Mouse (Mus musculus): ENCODE results near the gene Aqr. TPM values are rescaled to one million over a fixed set of nuclear protein-coding genes. Genes with fewer than 3 reads are reported as not detected.
"Not testable (repeated sequence)": the region's sequence is repeated elsewhere in the genome, so short reads cannot be mapped to it uniquely, and the experiment has no call there.

Aqr gene
- polyA plus RNA-seq (2015; fragmentation: Nextera tagmentation; extraction: Ambion mirVana): 22.9 and 24.4 TPM in 2 replicates

- not testable (repeated sequence) for H3K9me3 ChIP-seq (replicated peaks); H3K27me3 ChIP-seq; H3K36me3 ChIP-seq; H3K27ac ChIP-seq; H3K9ac ChIP-seq; ATAC-seq (replicated peaks; ENCODE audit: insufficient number of reproducible peaks, insufficient read depth, low FRiP score, low read depth); H3K4me2 ChIP-seq; H3K4me1 ChIP-seq (replicated peaks); H3K4me3 ChIP-seq
- 67% methylated on average over 1 of the region's 6 CpGs for WGBS
These were observed at the start of gene Aqr for GRCm38 (mm10) chr2:114186924-114187323. TSS of gene Aqr (minus strand) at chr2:114187024.

GRCm38 (mm10) chr2:114236566-114236965 lies 49.7 kb upstream of the Aqr start:
- Histone ChIP-seq H3K4me2 (no peak overlapping the region), H3K27ac (no peak overlapping the region), H3K4me1 (replicated peaks) (no peaks in the 10 kb centered on the region), H3K9me3 (replicated peaks) (no peaks in the 10 kb centered on the region), H3K27me3 (no peaks in the 10 kb centered on the region), H3K4me3 (no peak overlapping the region), H3K36me3 (no peaks in the 10 kb centered on the region), H3K9ac (no peak overlapping the region)
- ATAC-seq (replicated peaks; ENCODE audit: insufficient number of reproducible peaks, insufficient read depth, low FRiP score, low read depth): no peak
- 73% methylated on average over 1 of the region's 1 CpGs for WGBS

GRCm38 (mm10) chr2:114235584-114235983 lies 48.8 kb upstream of the Aqr start:
- H3K4me3 ChIP-seq: no peak overlapping the region
- H3K27ac ChIP-seq: no peak overlapping the region
- no peak overlapping the region for H3K4me2 ChIP-seq
- no peaks in the 10 kb centered on the region for H3K27me3 ChIP-seq
- no peaks in the 10 kb centered on the region for H3K36me3 ChIP-seq
- WGBS: 81% methylated on average over 3 of the region's 3 CpGs
- no peaks in the 10 kb centered on the region for H3K9me3 ChIP-seq (replicated peaks)
- ATAC-seq (replicated peaks; ENCODE audit: insufficient number of reproducible peaks, insufficient read depth, low FRiP score, low read depth): no peak
- no peaks in the 10 kb centered on the region for H3K4me1 ChIP-seq (replicated peaks)
- H3K9ac ChIP-seq: no peak overlapping the region

- H3K27ac ChIP-seq: no peak overlapping the region
- WGBS: 62% methylated on average over 2 of the region's 2 CpGs
- H3K9me3 ChIP-seq (replicated peaks): no peaks in the 10 kb centered on the region
These were observed 44.4 kb upstream of the Aqr start for GRCm38 (mm10) chr2:114231248-114231647.

GRCm38 (mm10) chr2:114228672-114229071 lies 41.8 kb upstream of the Aqr start:
- no peak for ATAC-seq (replicated peaks; ENCODE audit: insufficient number of reproducible peaks, insufficient read depth, low FRiP score, low read depth)
- Histone ChIP-seq H3K27me3 (no peaks in the 10 kb centered on the region), H3K27ac (no peak overlapping the region), H3K4me3 (no peak overlapping the region), H3K36me3 (no peaks in the 10 kb centered on the region), H3K9me3 (replicated peaks) (no peaks in the 10 kb centered on the region), H3K9ac (no peak overlapping the region), H3K4me1 (replicated peaks) (no peaks in the 10 kb centered on the region), H3K4me2 (no peak overlapping the region)
- 68% methylated on average over 2 of the region's 2 CpGs for WGBS

More at GRCm38 (mm10) chr2:114231248-114231647, 44.4 kb upstream of the Aqr start:
- no peak overlapping the region for H3K4me2 ChIP-seq
- no peaks in the 10 kb centered on the region for H3K4me1 ChIP-seq (replicated peaks)
- H3K27me3 ChIP-seq: no peaks in the 10 kb centered on the region
- no peak for ATAC-seq (replicated peaks; ENCODE audit: insufficient number of reproducible peaks, insufficient read depth, low FRiP score, low read depth)
- no peak overlapping the region for H3K9ac ChIP-seq
- no peaks in the 10 kb centered on the region for H3K36me3 ChIP-seq
- no peak overlapping the region for H3K4me3 ChIP-seq

- Histone ChIP-seq H3K9me3 (replicated peaks) (no peaks in the 10 kb centered on the region), H3K4me2 (no peak overlapping the region), H3K4me3 (no peak overlapping the region), H3K27ac (no peak overlapping the region), H3K9ac (no peak overlapping the region), H3K36me3 (no peaks in the 10 kb centered on the region), H3K27me3 (no peaks in the 10 kb centered on the region), H3K4me1 (replicated peaks) (peaks cover 4% of the 10 kb centered on the region)
- 61% methylated on average over 6 of the region's 6 CpGs for WGBS
- ATAC-seq (replicated peaks; ENCODE audit: insufficient number of reproducible peaks, insufficient read depth, low FRiP score, low read depth): no peak
These were observed 18.2 kb upstream of the Aqr start for GRCm38 (mm10) chr2:114205036-114205435.

GRCm38 (mm10) chr2:114201574-114201973 lies 14.8 kb upstream of the Aqr start:
- Histone ChIP-seq H3K9me3 (replicated peaks) (no peaks in the 10 kb centered on the region), H3K27ac (no peak overlapping the region), H3K36me3 (peaks cover 7% of the 10 kb centered on the region; the same call in 1 of the 2 replicates), H3K9ac (peak overlapping the region; percentile 87; the same call in 1 of the 2 replicates), H3K27me3 (no peaks in the 10 kb centered on the region), H3K4me2 (peak overlapping the region; percentile 79), H3K4me3 (peak overlapping the region; percentile 84), H3K4me1 (replicated peaks) (peaks cover 10% of the 10 kb centered on the region)
- WGBS: 29% methylated on average over 4 of the region's 4 CpGs
- no peak for ATAC-seq (replicated peaks; ENCODE audit: insufficient number of reproducible peaks, insufficient read depth, low FRiP score, low read depth)

GRCm38 (mm10) chr2:114200932-114201559 lies 14.2 kb upstream of the Aqr start, which contains the start of gene Zfp770:
TSS of gene Zfp770 (minus strand) at chr2:114201469.
- Histone ChIP-seq H3K36me3 (peaks cover 11% of the 10 kb centered on the region; the same call in 1 of the 2 replicates), H3K4me2 (peak within 1 kb of the TSS; percentile 79), H3K4me1 (replicated peaks) (peaks cover 10% of the 10 kb centered on the region), H3K27ac (peak within 1 kb of the TSS; percentile 83), H3K4me3 (peak within 1 kb of the TSS; percentile 84), H3K9me3 (replicated peaks) (no peaks in the 10 kb centered on the region), H3K27me3 (no peaks in the 10 kb centered on the region), H3K9ac (peak within 1 kb of the TSS; percentile 87)
- ATAC-seq (replicated peaks; ENCODE audit: insufficient number of reproducible peaks, insufficient read depth, low FRiP score, low read depth): peak; percentile 74
- under 1% methylated on average over 36 of the region's 36 CpGs for WGBS

GRCm38 (mm10) chr2:114196421-114196820 lies 9.6 kb upstream of the Aqr start:
- ATAC-seq (replicated peaks; ENCODE audit: insufficient number of reproducible peaks, insufficient read depth, low FRiP score, low read depth): no peak
- 78% methylated on average over 5 of the region's 5 CpGs for WGBS
- H3K36me3 ChIP-seq: peaks cover 22% of the 10 kb centered on the region; the same call in 1 of the 2 replicates

GRCm38 (mm10) chr2:114177802-114178733 lies 8.8 kb downstream of the Aqr start:
- 52% methylated on average over 4 of the region's 4 CpGs for WGBS
- no peaks in the 10 kb centered on the region for H3K9me3 ChIP-seq (replicated peaks)
- H3K9ac ChIP-seq: no peak overlapping the region
- H3K27ac ChIP-seq: no peak overlapping the region
- peaks cover 8% of the 10 kb centered on the region for H3K4me1 ChIP-seq (replicated peaks)
- no peaks in the 10 kb centered on the region for H3K36me3 ChIP-seq
- no peak for ATAC-seq (replicated peaks; ENCODE audit: insufficient number of reproducible peaks, insufficient read depth, low FRiP score, low read depth)
- H3K4me3 ChIP-seq: no peak overlapping the region
- no peak overlapping the region for H3K4me2 ChIP-seq
- H3K27me3 ChIP-seq: no peaks in the 10 kb centered on the region

More at GRCm38 (mm10) chr2:114196421-114196820, 9.6 kb upstream of the Aqr start:
- H3K4me1 ChIP-seq (replicated peaks): peaks cover 10% of the 10 kb centered on the region
- H3K27ac ChIP-seq: no peak overlapping the region
- H3K4me2 ChIP-seq: no peak overlapping the region
- H3K9ac ChIP-seq: no peak overlapping the region
- no peaks in the 10 kb centered on the region for H3K9me3 ChIP-seq (replicated peaks)
- no peak overlapping the region for H3K4me3 ChIP-seq
- no peaks in the 10 kb centered on the region for H3K27me3 ChIP-seq

All from heart, embryonic 15.5 days (tissue).